Mouse (Mus musculus) v-Abl transformed pro-B cells (cell line): ENCODE results near the gene Kcnh1.

Experiments
- in situ Hi-C, 2 experiments: fragments of 400-800 bp; cut with MboI; formaldehyde crosslinking; loops; one replicate each; pipeline ENCODE4 v1.15.1; 2025; ENCODE audit not compliant: unreplicated experiment in 2 of 2

Kcnh1 gene

GRCm38 (mm10) chr1:192190508-192191321, at the start of gene Kcnh1:
Gene Kcnh1 (plus strand): TSS chr1:192190774.
- in situ Hi-C loops, result loop anchor here (5.0 to 25.0 kb wide), 3 partner anchors 522 to 747 kb away; no protein-coding TSS in a partner anchor

- in situ Hi-C loops, result no loop called here
These were observed 39.4 kb upstream of the Kcnh1 start for GRCm38 (mm10) chr1:192151179-192151578.

- in situ Hi-C loops, result no loop called here
These were observed 19.1 kb upstream of the Kcnh1 start for GRCm38 (mm10) chr1:192171477-192171876.

GRCm38 (mm10) chr1:192179877-192180276, 10.7 kb upstream of the Kcnh1 start:
- in situ Hi-C loops, result loop anchor here (25.0 kb wide), 2 partner anchors 532 to 757 kb away; no protein-coding TSS in a partner anchor

GRCm38 (mm10) chr1:192181696-192182257, 8.8 kb upstream of the Kcnh1 start:
- in situ Hi-C loops, result loop anchor here (25.0 kb wide), 2 partner anchors 531 to 756 kb away; no protein-coding TSS in a partner anchor

GRCm38 (mm10) chr1:192189056-192189455, 1.5 kb upstream of the Kcnh1 start:
- in situ Hi-C loops, result loop anchor here (25.0 kb wide), 2 partner anchors 523 to 748 kb away; no protein-coding TSS in a partner anchor

GRCm38 (mm10) chr1:192189771-192190170, 803 bp upstream of the Kcnh1 start:
- in situ Hi-C loops, result loop anchor here (5.0 to 25.0 kb wide), 3 partner anchors 523 to 748 kb away; no protein-coding TSS in a partner anchor

GRCm38 (mm10) chr1:192191322-192191639, 707 bp downstream of the Kcnh1 start:
- in situ Hi-C loops, result loop anchor here (5.0 to 25.0 kb wide), 3 partner anchors 521 to 746 kb away; no protein-coding TSS in a partner anchor

GRCm38 (mm10) chr1:192191859-192192258, 1.3 kb downstream of the Kcnh1 start:
- in situ Hi-C loops, result loop anchor here (5.0 to 25.0 kb wide), 3 partner anchors 520 to 745 kb away; no protein-coding TSS in a partner anchor

GRCm38 (mm10) chr1:192192710-192193109, 2.1 kb downstream of the Kcnh1 start:
- in situ Hi-C loops, result loop anchor here (5.0 to 25.0 kb wide), 3 partner anchors 520 to 745 kb away; no protein-coding TSS in a partner anchor

GRCm38 (mm10) chr1:192193656-192194055, 3.1 kb downstream of the Kcnh1 start:
- in situ Hi-C loops, result loop anchor here (5.0 to 25.0 kb wide), 3 partner anchors 519 to 744 kb away; no protein-coding TSS in a partner anchor

GRCm38 (mm10) chr1:192197495-192197894, 6.9 kb downstream of the Kcnh1 start:
- in situ Hi-C loops, result loop anchor here (25.0 kb wide), 2 partner anchors 515 to 740 kb away; no protein-coding TSS in a partner anchor

- in situ Hi-C loops, result no loop called here
These were observed 12.4 kb downstream of the Kcnh1 start for GRCm38 (mm10) chr1:192202936-192203335.

- in situ Hi-C loops, result no loop called here
These were observed 17.4 kb downstream of the Kcnh1 start for GRCm38 (mm10) chr1:192207956-192208355.

- in situ Hi-C loops, result no loop called here
These were observed 21.9 kb downstream of the Kcnh1 start for GRCm38 (mm10) chr1:192212448-192212847.

- in situ Hi-C loops, result no loop called here
These were observed 24.1 kb downstream of the Kcnh1 start for GRCm38 (mm10) chr1:192214666-192215065.

- in situ Hi-C loops, result no loop called here
These were observed 29.6 kb downstream of the Kcnh1 start for GRCm38 (mm10) chr1:192220156-192220555.

GRCm38 (mm10) chr1:192224161-192224560, 33.6 kb downstream of the Kcnh1 start:
- in situ Hi-C loops, result no loop called here

GRCm38 (mm10) chr1:192232696-192233095, 42.1 kb downstream of the Kcnh1 start:
- in situ Hi-C loops, result no loop called here

GRCm38 (mm10) chr1:192246836-192247235, 56.3 kb downstream of the Kcnh1 start:
- in situ Hi-C loops, result no loop called here

- in situ Hi-C loops, result no loop called here
These were observed 68.6 kb downstream of the Kcnh1 start for GRCm38 (mm10) chr1:192259146-192259545.
